Mouse (Mus musculus): ENCODE measurements at regions not wholly inside any gene's neighbourhood (a gene's known extent, or its start where the extent isn't known, plus 50 kb on each side); places are given as distances from the start of the nearest gene placed in this dataset.

DNA sequence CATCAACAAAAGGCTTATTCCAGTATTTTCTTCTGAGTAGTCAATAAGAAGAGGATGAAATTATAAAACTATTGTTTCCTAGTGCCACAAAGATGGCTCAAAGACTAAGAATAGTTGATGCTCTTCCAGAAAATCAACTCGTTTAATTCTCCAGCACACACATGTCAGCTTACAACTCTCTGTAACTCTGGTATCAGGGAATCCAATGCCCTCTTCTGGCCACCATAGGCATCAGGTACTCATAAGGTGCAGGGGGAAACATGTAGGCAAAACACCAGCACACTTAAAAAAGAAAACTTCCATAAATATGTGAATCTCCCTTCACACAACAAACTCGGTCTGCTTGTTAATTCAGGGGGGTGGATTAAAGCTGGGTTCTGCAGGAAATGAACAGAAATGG is 734.6 kb upstream of the Pou3f3 start:
- no peak overlapping the region for H3K27ac ChIP-seq (ENCODE audit: low read length)
- H3K27me3 ChIP-seq (ENCODE audit: control insufficient read depth, insufficient read depth, low read length) = no peaks in the 10 kb centered on the region
- 62% methylated on average over 2 of the region's 2 CpGs for WGBS
- H3K4me3 ChIP-seq (replicated peaks; ENCODE audit: low read length) = no peak overlapping the region
- H3K4me2 ChIP-seq (ENCODE audit: low read depth, low read length) = no peak overlapping the region
- no peak overlapping the region for H3K9ac ChIP-seq (ENCODE audit: low read length)
- no peak for ATAC-seq (ENCODE audit: insufficient read depth, low FRiP score)
- H3K9me3 ChIP-seq (replicated peaks; ENCODE audit: control insufficient read depth, low read length) = no peaks in the 10 kb centered on the region
- H3K36me3 ChIP-seq (ENCODE audit: control insufficient read depth, insufficient read depth, low read length) = no peaks in the 10 kb centered on the region
- H3K4me1 ChIP-seq (ENCODE audit: control insufficient read depth, insufficient read depth, low read length) = no peaks in the 10 kb centered on the region

DNA sequence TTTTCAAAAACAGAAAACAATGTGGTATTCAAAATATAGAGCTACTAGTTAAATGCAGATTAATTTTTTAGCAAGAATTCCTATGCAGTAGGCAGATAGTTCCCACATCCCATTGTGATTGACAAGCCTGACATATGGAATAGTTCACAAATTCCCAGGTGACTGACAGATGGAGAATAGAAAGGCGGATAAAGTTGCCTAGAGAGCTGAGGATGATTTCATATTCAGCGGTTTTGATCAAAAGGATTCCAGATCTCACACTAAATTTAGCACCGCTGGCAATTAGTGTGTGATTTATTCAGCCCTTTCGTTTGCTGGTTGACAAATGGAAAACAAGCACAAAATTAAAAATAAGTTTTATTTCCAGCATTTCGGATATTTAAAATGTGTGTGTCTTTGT is 714.0 kb upstream of the Pou3f3 start:
- H3K9me3 ChIP-seq (replicated peaks; ENCODE audit: control insufficient read depth, low read length) = no peaks in the 10 kb centered on the region
- no peak overlapping the region for H3K9ac ChIP-seq (ENCODE audit: low read length)
- H3K27ac ChIP-seq (ENCODE audit: low read length) = no peak overlapping the region
- no peak overlapping the region for H3K4me2 ChIP-seq (ENCODE audit: low read depth, low read length)
- no peak for ATAC-seq (ENCODE audit: insufficient read depth, low FRiP score)
- no peak overlapping the region for H3K4me3 ChIP-seq (replicated peaks; ENCODE audit: low read length)
- no peaks in the 10 kb centered on the region for H3K36me3 ChIP-seq (ENCODE audit: control insufficient read depth, insufficient read depth, low read length)
- no peaks in the 10 kb centered on the region for H3K4me1 ChIP-seq (ENCODE audit: control insufficient read depth, insufficient read depth, low read length)
- WGBS = 93% methylated on average over 5 of the region's 5 CpGs
- H3K27me3 ChIP-seq (ENCODE audit: control insufficient read depth, insufficient read depth, low read length) = no peaks in the 10 kb centered on the region

GRCm38 (mm10) chr1:42006235-42006634 is 689.3 kb upstream of the Pou3f3 start:
- ATAC-seq (ENCODE audit: insufficient read depth, low FRiP score) = no peak
- no peak overlapping the region for H3K4me2 ChIP-seq (ENCODE audit: low read depth, low read length)
- no peaks in the 10 kb centered on the region for H3K36me3 ChIP-seq (ENCODE audit: control insufficient read depth, insufficient read depth, low read length)
- H3K27me3 ChIP-seq (ENCODE audit: control insufficient read depth, insufficient read depth, low read length) = no peaks in the 10 kb centered on the region
- no peaks in the 10 kb centered on the region for H3K9me3 ChIP-seq (replicated peaks; ENCODE audit: control insufficient read depth, low read length)
- H3K4me3 ChIP-seq (replicated peaks; ENCODE audit: low read length) = no peak overlapping the region
- no peak overlapping the region for H3K27ac ChIP-seq (ENCODE audit: low read length)
- H3K9ac ChIP-seq (ENCODE audit: low read length) = no peak overlapping the region
- 85% methylated on average over 6 of the region's 6 CpGs for WGBS
- H3K4me1 ChIP-seq (ENCODE audit: control insufficient read depth, insufficient read depth, low read length) = no peaks in the 10 kb centered on the region

DNA sequence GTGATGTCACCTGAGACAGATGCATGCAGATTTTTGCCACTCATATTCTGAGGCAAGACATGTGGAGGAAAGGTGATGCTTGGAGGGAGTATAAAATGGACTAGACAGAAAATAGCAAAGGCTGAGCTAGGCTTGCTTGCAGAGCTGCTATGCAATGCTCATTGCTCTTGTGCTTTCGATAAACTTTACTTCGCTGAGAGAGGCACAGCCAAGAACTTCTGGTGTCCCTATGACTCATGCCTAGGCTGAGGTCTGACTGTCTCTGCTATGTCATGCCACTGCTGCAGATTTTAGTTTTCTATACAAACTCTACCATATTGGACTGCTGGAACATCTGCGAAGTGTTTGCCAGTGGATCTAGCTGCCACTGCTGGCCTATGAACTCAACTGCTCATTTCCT is 687.5 kb upstream of the Pou3f3 start:
- no peak for ATAC-seq (ENCODE audit: insufficient read depth, low FRiP score)
- no peaks in the 10 kb centered on the region for H3K9me3 ChIP-seq (replicated peaks; ENCODE audit: control insufficient read depth, low read length)
- H3K27me3 ChIP-seq (ENCODE audit: control insufficient read depth, insufficient read depth, low read length) = no peaks in the 10 kb centered on the region
- H3K9ac ChIP-seq (ENCODE audit: low read length) = no peak overlapping the region
- H3K4me3 ChIP-seq (replicated peaks; ENCODE audit: low read length) = no peak overlapping the region
- no peaks in the 10 kb centered on the region for H3K4me1 ChIP-seq (ENCODE audit: control insufficient read depth, insufficient read depth, low read length)
- 80% methylated on average over 3 of the region's 3 CpGs for WGBS
- no peak overlapping the region for H3K4me2 ChIP-seq (ENCODE audit: low read depth, low read length)
- no peak overlapping the region for H3K27ac ChIP-seq (ENCODE audit: low read length)
- no peaks in the 10 kb centered on the region for H3K36me3 ChIP-seq (ENCODE audit: control insufficient read depth, insufficient read depth, low read length)

DNA sequence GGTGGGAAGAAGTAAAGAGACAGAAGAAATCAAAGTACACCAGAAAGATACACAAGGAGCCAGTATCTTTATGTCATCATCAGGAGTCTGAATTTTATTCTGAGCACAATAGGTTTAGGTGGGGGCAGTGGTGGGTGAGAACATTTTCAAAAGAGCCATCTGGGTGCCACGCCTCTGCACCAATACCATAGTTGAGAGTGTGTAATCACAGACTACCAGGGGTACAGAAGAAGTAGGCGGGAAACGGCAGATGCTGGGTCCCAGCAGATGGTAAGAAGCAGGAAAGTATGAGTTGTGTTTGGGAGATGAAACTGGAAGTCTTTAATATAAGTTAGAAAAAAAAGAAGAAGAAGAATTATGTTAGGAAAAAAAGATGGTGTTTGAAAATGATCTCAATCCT is 682.7 kb upstream of the Pou3f3 start:
- Histone ChIP-seq H3K4me1 (ENCODE audit: control insufficient read depth, insufficient read depth, low read length) (no peaks in the 10 kb centered on the region), H3K9ac (ENCODE audit: low read length) (no peak overlapping the region), H3K4me3 (replicated peaks; ENCODE audit: low read length) (no peak overlapping the region), H3K4me2 (ENCODE audit: low read depth, low read length) (no peak overlapping the region), H3K9me3 (replicated peaks; ENCODE audit: control insufficient read depth, low read length) (no peaks in the 10 kb centered on the region), H3K36me3 (ENCODE audit: control insufficient read depth, insufficient read depth, low read length) (no peaks in the 10 kb centered on the region), H3K27ac (ENCODE audit: low read length) (no peak overlapping the region), H3K27me3 (ENCODE audit: control insufficient read depth, insufficient read depth, low read length) (no peaks in the 10 kb centered on the region)
- 90% methylated on average over 3 of the region's 3 CpGs for WGBS
- ATAC-seq (ENCODE audit: insufficient read depth, low FRiP score) = no peak

DNA sequence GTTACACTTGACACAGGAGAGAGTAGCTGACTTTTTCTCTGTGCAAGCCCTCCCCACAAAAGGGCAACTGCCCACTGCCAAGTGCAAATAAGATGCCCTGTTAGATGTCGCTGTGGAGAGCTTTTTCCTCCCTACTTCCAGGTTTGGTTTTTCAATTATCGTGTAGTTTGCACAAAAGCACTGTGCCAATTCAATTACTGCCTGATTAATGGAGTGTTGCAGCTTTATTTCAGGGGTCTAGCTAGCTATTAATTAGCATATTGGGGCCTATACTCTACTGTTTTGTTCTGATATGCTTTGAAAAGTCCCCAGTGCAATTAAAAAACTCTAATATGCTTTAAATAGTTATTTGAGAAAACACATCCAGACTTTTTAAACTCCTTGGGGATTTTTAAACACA is 676.6 kb upstream of the Pou3f3 start:
- Histone ChIP-seq H3K4me2 (ENCODE audit: low read depth, low read length) (no peak overlapping the region), H3K4me1 (ENCODE audit: control insufficient read depth, insufficient read depth, low read length) (no peaks in the 10 kb centered on the region), H3K27ac (ENCODE audit: low read length) (no peak overlapping the region), H3K9me3 (replicated peaks; ENCODE audit: control insufficient read depth, low read length) (no peaks in the 10 kb centered on the region), H3K9ac (ENCODE audit: low read length) (no peak overlapping the region), H3K27me3 (ENCODE audit: control insufficient read depth, insufficient read depth, low read length) (no peaks in the 10 kb centered on the region), H3K36me3 (ENCODE audit: control insufficient read depth, insufficient read depth, low read length) (no peaks in the 10 kb centered on the region), H3K4me3 (replicated peaks; ENCODE audit: low read length) (no peak overlapping the region)
- 56% methylated on average over 2 of the region's 2 CpGs for WGBS
- ATAC-seq (ENCODE audit: insufficient read depth, low FRiP score) = no peak

- 82% methylated on average over 6 of the region's 6 CpGs for WGBS
- H3K36me3 ChIP-seq (ENCODE audit: control insufficient read depth, insufficient read depth, low read length) = no peaks in the 10 kb centered on the region
- H3K9ac ChIP-seq (ENCODE audit: low read length) = no peak overlapping the region
- ATAC-seq (ENCODE audit: insufficient read depth, low FRiP score) = no peak
- H3K9me3 ChIP-seq (replicated peaks; ENCODE audit: control insufficient read depth, low read length) = no peaks in the 10 kb centered on the region
- no peak overlapping the region for H3K4me2 ChIP-seq (ENCODE audit: low read depth, low read length)
- H3K4me1 ChIP-seq (ENCODE audit: control insufficient read depth, insufficient read depth, low read length) = no peaks in the 10 kb centered on the region
- no peaks in the 10 kb centered on the region for H3K27me3 ChIP-seq (ENCODE audit: control insufficient read depth, insufficient read depth, low read length)
- no peak overlapping the region for H3K27ac ChIP-seq (ENCODE audit: low read length)
- no peak overlapping the region for H3K4me3 ChIP-seq (replicated peaks; ENCODE audit: low read length)
Measured at GRCm38 (mm10) chr1:42025781-42026180, 669.8 kb upstream of the Pou3f3 start.

DNA sequence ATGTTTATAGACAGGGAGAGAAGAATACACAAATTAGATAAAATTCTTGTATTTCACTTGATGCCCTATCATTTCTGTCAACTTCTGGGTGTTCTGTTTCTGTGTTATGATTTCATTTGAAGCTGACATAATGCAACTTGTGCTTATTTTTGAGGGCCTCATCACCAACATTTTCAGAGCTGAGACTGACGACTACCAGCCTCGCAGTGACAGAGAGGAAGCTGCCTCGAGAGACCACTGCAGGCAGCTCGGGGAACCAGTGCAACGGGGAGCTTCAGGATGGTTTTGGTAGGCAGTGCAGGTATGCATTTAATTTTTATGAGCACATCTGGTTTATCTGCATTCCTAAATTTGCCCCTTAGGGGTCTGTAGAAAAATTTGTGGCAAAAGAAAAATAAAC is 669.1 kb upstream of the Pou3f3 start:
- Histone ChIP-seq H3K4me2 (ENCODE audit: low read depth, low read length) (no peak overlapping the region), H3K27me3 (ENCODE audit: control insufficient read depth, insufficient read depth, low read length) (no peaks in the 10 kb centered on the region)
- WGBS = 59% methylated on average over 5 of the region's 5 CpGs

GRCm38 (mm10) chr1:42033786-42034185 is 661.8 kb upstream of the Pou3f3 start:
- H3K27ac ChIP-seq (ENCODE audit: low read length) = no peak overlapping the region
- no peaks in the 10 kb centered on the region for H3K4me1 ChIP-seq (ENCODE audit: control insufficient read depth, insufficient read depth, low read length)
- no peak overlapping the region for H3K4me2 ChIP-seq (ENCODE audit: low read depth, low read length)
- no peaks in the 10 kb centered on the region for H3K36me3 ChIP-seq (ENCODE audit: control insufficient read depth, insufficient read depth, low read length)
- H3K9me3 ChIP-seq (replicated peaks; ENCODE audit: control insufficient read depth, low read length) = no peaks in the 10 kb centered on the region
- 85% methylated on average over 2 of the region's 2 CpGs for WGBS
- H3K4me3 ChIP-seq (replicated peaks; ENCODE audit: low read length) = no peak overlapping the region
- no peak for ATAC-seq (ENCODE audit: insufficient read depth, low FRiP score)
- no peaks in the 10 kb centered on the region for H3K27me3 ChIP-seq (ENCODE audit: control insufficient read depth, insufficient read depth, low read length)
- no peak overlapping the region for H3K9ac ChIP-seq (ENCODE audit: low read length)

More for the DNA sequence above, 669.1 kb upstream of the Pou3f3 start:
- H3K4me3 ChIP-seq (replicated peaks; ENCODE audit: low read length) = no peak overlapping the region
- H3K36me3 ChIP-seq (ENCODE audit: control insufficient read depth, insufficient read depth, low read length) = no peaks in the 10 kb centered on the region
- no peak overlapping the region for H3K9ac ChIP-seq (ENCODE audit: low read length)
- no peaks in the 10 kb centered on the region for H3K4me1 ChIP-seq (ENCODE audit: control insufficient read depth, insufficient read depth, low read length)
- no peaks in the 10 kb centered on the region for H3K9me3 ChIP-seq (replicated peaks; ENCODE audit: control insufficient read depth, low read length)
- no peak for ATAC-seq (ENCODE audit: insufficient read depth, low FRiP score)
- no peak overlapping the region for H3K27ac ChIP-seq (ENCODE audit: low read length)

DNA sequence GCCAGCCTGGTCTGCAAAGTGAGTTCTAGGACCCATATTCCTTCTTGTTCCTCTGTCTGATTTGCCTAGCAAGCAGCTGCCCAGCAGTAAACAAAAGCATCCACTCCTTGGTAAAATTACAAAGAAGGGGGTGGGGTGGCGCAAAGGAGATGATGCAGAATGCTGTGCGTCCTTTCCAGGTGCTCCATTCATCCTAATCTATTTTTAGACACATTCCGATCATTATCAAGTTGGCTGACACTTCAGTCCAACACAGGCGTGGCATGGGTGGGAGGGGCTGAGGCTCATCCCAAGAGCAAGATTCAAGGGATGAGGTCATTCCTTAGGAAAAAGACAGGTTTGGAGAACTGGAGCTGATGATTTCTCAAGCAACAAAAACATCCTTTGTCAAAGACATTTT is 660.2 kb upstream of the Pou3f3 start:
- Histone ChIP-seq H3K4me1 (ENCODE audit: control insufficient read depth, insufficient read depth, low read length) (no peaks in the 10 kb centered on the region), H3K36me3 (ENCODE audit: control insufficient read depth, insufficient read depth, low read length) (no peaks in the 10 kb centered on the region), H3K4me2 (ENCODE audit: low read depth, low read length) (no peak overlapping the region), H3K9ac (ENCODE audit: low read length) (no peak overlapping the region), H3K27me3 (ENCODE audit: control insufficient read depth, insufficient read depth, low read length) (no peaks in the 10 kb centered on the region), H3K27ac (ENCODE audit: low read length) (no peak overlapping the region), H3K9me3 (replicated peaks; ENCODE audit: control insufficient read depth, low read length) (no peaks in the 10 kb centered on the region), H3K4me3 (replicated peaks; ENCODE audit: low read length) (no peak overlapping the region)
- WGBS = 84% methylated on average over 4 of the region's 4 CpGs
- ATAC-seq (ENCODE audit: insufficient read depth, low FRiP score) = no peak

Data from stomach, embryonic 16.5 days (tissue).